Mouse (Mus musculus) heart, adult 11 months (tissue): Measurements from ENCODE around the gene Dmac2.

Experiments
- DNase-seq: peaks from one replicate; pipeline ENCODE4 v3.0.0; 2022

The Dmac2 gene

GRCm38 (mm10) chr7:25617376-25618160, 1.6 kb upstream of the Dmac2 start:
- DNase-seq = peak; percentile 77

DNA sequence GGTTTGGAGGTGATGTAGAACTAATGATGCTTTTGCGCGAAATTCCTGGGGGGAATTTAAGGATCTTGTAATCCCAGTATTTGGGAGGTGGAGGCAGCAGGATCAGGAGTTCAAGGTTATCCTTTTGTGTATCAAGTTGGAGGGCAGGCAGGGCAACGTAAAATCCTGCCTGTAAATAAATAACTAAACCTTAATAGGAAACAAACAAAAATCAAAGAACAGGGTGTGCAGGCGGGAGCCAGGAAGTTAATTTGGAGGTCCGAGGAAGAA, 443 bp downstream of the Dmac2 start:
- no peak for DNase-seq

DNA sequence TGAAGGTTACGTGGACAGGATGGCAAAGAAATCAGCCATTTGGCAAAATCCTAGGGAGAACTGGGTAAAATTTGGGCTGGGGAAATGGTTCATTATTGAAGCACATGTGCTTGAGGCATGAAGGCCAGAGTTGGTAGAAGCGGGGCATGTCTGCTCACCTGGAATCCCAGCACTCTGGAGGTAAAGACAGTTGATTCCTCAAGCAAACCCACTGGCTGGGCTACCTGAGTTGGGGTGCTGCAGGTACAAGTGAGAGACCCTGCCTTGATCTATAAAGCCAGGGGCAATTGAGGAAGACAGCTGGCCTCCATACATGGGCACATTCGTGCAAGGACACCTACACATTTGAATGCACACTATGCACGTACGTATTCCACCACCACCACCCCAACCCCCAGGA, 887 bp downstream of the Dmac2 start:
- DNase-seq = peak; percentile 84

GRCm38 (mm10) chr7:25620751-25621150, 1.5 kb downstream of the Dmac2 start:
- peak; percentile 78 for DNase-seq

DNA sequence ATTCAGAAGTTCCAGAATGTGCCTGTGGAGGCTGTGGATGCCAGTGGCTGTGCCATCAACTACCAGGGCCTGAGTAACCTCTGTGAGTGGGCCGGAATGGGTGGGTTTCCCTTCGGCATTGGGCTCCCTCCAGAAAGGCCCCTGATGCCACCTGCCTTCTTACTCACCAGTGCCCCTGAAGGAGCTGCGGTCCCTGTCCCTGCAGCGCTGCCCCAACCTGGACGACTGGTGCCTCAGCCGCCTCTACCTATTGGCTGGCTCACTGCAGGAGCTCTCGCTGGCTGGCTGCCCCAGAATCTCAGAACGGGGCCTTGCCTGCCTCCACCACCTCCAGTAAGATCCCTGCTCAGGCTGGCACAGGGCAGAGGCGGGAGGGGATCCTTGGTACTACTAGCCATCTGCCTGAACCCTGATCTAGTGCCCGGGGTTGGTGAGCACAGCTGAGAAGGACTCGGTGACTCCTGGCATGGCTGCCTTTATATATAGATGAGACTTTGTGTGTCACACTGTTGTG, 4.7 kb downstream of the Dmac2 start:
- peak; percentile 94 for DNase-seq

GRCm38 (mm10) chr7:25624851-25625250, 5.6 kb downstream of the Dmac2 start:
- peak; percentile 97 for DNase-seq

DNA sequence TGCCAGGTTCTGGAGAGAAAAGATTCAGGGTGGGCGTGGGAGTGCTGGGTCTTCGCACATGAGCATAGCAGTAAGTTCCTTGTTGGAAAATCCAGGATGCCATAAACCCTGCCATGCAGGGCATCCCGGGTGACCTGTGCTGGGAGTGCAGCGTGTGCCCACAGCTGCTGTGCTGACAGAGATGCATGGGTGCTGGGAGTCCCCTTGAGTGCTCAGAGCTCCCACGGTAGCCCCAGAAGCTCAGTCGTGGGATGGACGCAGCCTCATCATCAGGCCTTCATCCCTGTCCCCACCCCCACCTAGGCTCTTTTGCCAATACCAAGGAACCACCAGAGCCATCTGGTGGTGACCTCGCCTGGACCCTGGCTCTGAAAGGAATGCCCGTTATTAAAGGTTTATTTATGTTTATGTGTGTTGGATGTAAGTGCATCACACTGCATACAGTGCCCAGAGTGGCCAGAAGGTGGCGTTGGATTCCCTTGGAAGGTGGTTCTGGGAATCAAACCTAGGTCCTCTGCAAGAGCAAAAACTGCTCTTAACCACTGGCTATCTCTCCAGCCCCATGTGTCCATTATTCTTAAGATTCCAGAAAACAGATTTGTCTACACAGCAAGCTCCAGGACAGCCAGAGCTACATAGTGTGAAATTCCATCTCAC, 6.5 kb downstream of the Dmac2 start:
- DNase-seq = peak; percentile 94

DNA sequence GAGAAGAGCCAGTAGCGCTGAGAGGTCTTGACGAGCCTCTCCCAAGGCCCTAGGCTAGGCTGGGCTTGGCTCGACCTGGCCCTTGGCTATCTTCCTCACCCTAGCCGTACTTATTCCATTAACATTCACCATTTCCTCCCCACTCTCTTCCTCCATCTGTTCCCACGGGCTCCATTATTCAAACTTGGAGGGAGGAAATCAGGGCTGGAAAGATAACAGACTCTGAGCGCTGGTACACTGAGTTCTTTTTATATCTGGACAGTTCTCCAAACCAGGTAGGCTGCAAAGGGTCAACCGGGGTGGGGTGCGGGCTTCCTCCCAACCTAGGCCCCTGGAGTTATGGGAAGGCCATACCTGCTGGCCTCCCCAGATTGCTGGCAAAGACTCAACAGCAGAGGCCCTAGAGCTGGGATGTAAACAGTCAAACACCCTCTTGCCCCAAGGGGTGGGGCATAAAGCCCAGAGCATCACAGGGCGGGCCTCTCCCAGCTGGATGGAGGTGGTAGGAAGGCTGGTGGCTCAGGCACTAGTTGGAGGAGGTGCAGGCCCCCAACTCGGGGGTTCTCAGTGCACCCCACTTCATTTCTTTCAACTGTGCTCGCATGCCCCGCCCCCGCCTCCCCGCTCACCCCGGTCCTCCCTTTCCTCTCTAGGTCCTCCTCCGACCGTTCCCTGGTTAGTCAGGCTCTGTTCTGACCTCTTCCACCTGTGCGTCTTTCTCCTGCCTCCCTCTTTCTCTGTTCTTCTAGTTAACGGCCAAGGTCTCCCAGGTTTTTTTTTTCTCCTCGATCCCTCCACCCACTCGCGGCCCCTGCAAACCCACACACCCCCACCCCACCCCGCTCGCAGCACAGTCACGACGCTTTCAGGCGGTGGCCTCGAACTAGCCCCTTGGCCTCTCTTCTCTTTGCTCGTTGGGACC, 7.6 kb downstream of the Dmac2 start, which contains the start of gene B3gnt8:
B3gnt8 (plus strand) TSS at position 146 of the 922 bp plus-strand sequence.
- DNase-seq = peak; percentile 99

GRCm38 (mm10) chr7:25627431-25628322, 8.5 kb downstream of the Dmac2 start:
- peak; percentile 99 for DNase-seq

DNA sequence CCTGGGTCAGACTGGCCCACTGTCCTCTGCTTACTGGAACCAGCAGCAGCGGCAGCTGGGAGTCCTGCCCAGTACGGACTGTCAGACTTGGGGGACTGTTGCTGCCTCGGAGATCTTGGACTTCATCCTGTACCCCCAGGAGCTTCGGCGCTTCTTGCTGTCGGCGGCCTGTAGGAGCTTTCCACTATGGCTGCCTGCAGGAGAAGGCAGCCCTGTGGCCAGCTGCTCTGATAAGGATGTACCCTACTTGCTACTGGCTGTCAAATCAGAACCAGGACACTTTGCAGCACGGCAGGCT, 9.1 kb downstream of the Dmac2 start:
- DNase-seq = peak; percentile 96

- DNase-seq = peak; percentile 95
These were observed 13.5 kb downstream of the Dmac2 start for GRCm38 (mm10) chr7:25632679-25633078.

GRCm38 (mm10) chr7:25636373-25636772, 17.2 kb downstream of the Dmac2 start:
- peak; percentile 96 for DNase-seq

DNA sequence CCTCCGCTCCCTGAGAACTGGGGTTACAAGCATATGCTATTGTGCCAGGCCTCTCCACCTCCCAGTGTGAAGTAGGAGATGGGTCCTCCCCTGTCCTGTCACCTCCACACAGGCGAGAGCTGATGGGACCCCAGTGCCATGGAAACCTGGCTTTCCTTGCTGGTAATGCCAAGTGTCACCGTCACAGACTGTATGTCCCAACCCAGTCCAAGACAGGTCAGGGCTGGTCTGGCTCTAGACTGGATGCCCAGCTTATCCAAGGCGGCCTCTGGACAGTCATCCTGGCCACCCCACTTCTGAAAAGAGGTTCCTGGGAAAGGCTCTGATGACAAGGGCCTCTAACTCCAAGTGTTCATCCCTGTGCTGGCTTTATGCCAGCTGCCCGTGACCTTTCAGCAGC, 17.9 kb downstream of the Dmac2 start:
- DNase-seq = peak; percentile 93

GRCm38 (mm10) chr7:25639754-25640153, 20.5 kb downstream of the Dmac2 start:
- DNase-seq = no peak

GRCm38 (mm10) chr7:25644136-25644535, 24.9 kb downstream of the Dmac2 start:
- peak; percentile 93 for DNase-seq

GRCm38 (mm10) chr7:25644631-25645030, 25.4 kb downstream of the Dmac2 start:
- no peak for DNase-seq

- DNase-seq = no peak
These were observed 25.9 kb downstream of the Dmac2 start for GRCm38 (mm10) chr7:25645074-25645473.

DNA sequence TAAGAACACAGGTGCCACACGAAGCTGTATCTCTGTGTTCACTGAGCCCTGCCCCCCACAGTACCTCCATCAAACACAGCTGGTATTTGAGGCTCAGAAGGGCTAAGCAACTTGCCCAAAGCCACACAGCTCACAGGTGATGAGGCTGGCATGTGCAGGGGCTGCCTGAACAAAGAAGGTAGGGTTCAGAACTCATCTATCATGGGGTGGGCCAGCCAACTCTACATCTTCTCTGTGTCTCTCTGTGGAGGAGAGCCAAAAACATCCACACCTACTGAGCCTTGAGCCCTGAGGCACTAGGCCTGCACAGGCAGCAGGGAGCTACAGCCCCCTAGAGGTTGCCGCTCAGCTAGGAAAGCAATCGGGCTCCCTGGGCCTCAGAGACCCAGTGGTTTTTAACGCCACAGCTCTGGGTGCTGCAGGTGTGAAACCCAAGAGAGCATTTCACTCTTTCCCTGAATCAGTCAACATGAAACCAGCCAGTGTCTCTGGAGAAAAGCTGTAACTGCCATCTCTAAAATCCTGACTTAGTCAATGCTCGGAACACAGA, 28.4 kb downstream of the Dmac2 start:
- DNase-seq = no peak

DNA sequence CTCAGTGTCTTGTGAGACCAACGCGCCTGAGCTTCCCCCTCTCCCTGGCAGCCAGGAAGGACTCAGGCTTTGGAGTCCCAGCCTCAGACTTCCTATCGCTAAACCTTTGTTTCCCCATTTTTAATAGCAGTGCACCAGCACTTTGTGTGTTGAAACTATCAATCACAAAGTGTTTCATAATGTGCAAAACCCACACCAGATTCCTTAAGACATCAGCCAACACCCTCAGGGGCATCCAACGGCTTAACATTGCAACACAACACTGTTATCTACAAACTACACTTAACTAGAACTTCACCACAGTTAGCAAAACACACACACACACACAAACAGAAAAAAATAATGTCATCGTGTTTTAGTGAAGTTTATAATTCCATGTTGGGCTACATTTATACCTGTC, 30.6 kb downstream of the Dmac2 start:
- no peak for DNase-seq

- DNase-seq = peak; percentile 93
These were observed 32.1 kb downstream of the Dmac2 start for GRCm38 (mm10) chr7:25651281-25651680.

GRCm38 (mm10) chr7:25652244-25652759, 33.1 kb downstream of the Dmac2 start:
- no peak for DNase-seq
